ENCODE assay signal across 9 mouse cellular contexts in the genomic region with DNA sequence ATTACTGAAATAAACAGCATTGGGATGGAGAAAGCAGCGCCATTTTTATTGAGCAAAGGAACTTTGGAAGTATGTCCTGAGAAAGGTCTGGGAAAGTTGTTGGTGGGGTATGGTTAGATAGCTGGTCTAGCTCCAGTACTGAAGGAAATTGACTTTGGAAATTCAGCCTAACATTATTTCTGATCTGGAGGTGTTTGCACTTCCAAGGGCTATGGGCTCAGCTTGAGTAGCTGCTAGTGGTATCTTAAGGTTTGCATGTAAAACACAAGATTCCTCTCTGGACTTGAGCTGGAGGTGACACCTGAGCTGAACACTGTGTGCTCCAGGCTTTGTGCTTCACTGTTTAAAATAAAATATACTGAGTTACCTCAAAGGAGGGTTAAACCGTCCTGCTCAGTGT. TPM values are rescaled to one million over a fixed set of nuclear protein-coding genes. Genes with fewer than 3 reads are reported as not detected.
DNase-seq lines count a peak whose midpoint lies in the region; ATAC-seq and TF ChIP-seq lines count a peak whose summit lies in the region.
"Had no signal": no experiment of that assay in that cellular context is flagged by ENCODE, and none has a peak within 500 bp of the region (broad histone marks: within the 10 kb centered on the region; RNA-seq: fewer than 3 reads in every experiment).

No protein-coding gene starts in this region.

- H3K9ac ChIP-seq in lung, postnatal 0 days (replicated peaks; ENCODE audit: low read depth) = peak overlapping the region; percentile 60; the same call in 1 of the 2 replicates
- peak overlapping the region; percentile 90 for H3K9ac ChIP-seq in forebrain, embryonic 11.5 days (ENCODE audit: low read length)
- peak overlapping the region; percentile 89 for H3K9ac ChIP-seq in limb, embryonic 11.5 days (ENCODE audit: low read length)
- H3K9ac ChIP-seq in stomach, embryonic 14.5 days (replicated peaks; ENCODE audit: low read depth, low read length) = peak overlapping the region; percentile 73; the same call in 1 of the 2 replicates

- no peaks in the 10 kb centered on the region for H3K9me3 ChIP-seq in lung, postnatal 0 days (ENCODE audit: low read length)
- H3K9me3 ChIP-seq in forebrain, embryonic 11.5 days (ENCODE audit: control insufficient read depth, low read length) = no peaks in the 10 kb centered on the region
- no peaks in the 10 kb centered on the region for H3K9me3 ChIP-seq in limb, embryonic 11.5 days (ENCODE audit: control insufficient read depth, low read length)
- H3K9me3 ChIP-seq in stomach, embryonic 14.5 days (ENCODE audit: control insufficient read depth, low read depth, low read length) = no peaks in the 10 kb centered on the region

- no peak for DNase-seq in lung, postnatal 0 days (ENCODE audit: low spot score)
- DNase-seq in lung, postnatal 25 days (ENCODE audit: low spot score) = no peak
- no peak for DNase-seq in forebrain, embryonic 11.5 days (ENCODE audit: low spot score)
- DNase-seq in limb, embryonic 11.5 days (ENCODE audit: low spot score) = no peak
- DNase-seq in frontal cortex, postnatal 10 days (ENCODE audit: low spot score in 2 of 2) = no peak
- DNase-seq in ovary, adult 18-20 months (ENCODE audit: low spot score) = no peak
- DNase-seq: kidney, adult 11 months; retina, postnatal 1 day had no signal

- WGBS in lung, postnatal 0 days = 20% methylated on average over 2 of the region's 2 CpGs
- 27% methylated on average over 2 of the region's 2 CpGs for WGBS in forebrain, embryonic 11.5 days
- 20% methylated on average over 2 of the region's 2 CpGs for WGBS in limb, embryonic 11.5 days
- 14% methylated on average over 2 of the region's 2 CpGs for WGBS in stomach, embryonic 14.5 days

- no peaks in the 10 kb centered on the region for H3K27me3 ChIP-seq in lung, postnatal 0 days (replicated peaks; ENCODE audit: insufficient read depth, low read length)
- no peaks in the 10 kb centered on the region for H3K27me3 ChIP-seq in forebrain, embryonic 11.5 days (ENCODE audit: control insufficient read depth, insufficient read depth, low read length)
- H3K27me3 ChIP-seq in limb, embryonic 11.5 days (ENCODE audit: control insufficient read depth, insufficient read depth, low read length) = no peaks in the 10 kb centered on the region
- no peaks in the 10 kb centered on the region for H3K27me3 ChIP-seq in stomach, embryonic 14.5 days (ENCODE audit: control insufficient read depth, insufficient read depth, low read length)

- no peaks in the 10 kb centered on the region for H3K36me3 ChIP-seq in lung, postnatal 0 days (ENCODE audit: insufficient read depth, low read length)
- H3K36me3 ChIP-seq in forebrain, embryonic 11.5 days (ENCODE audit: control insufficient read depth, insufficient read depth, low read length) = no peaks in the 10 kb centered on the region
- no peaks in the 10 kb centered on the region for H3K36me3 ChIP-seq in limb, embryonic 11.5 days (ENCODE audit: control insufficient read depth, insufficient read depth, low read length)
- H3K36me3 ChIP-seq in stomach, embryonic 14.5 days (ENCODE audit: control insufficient read depth, insufficient read depth, low read length) = no peaks in the 10 kb centered on the region

- ATAC-seq in lung, postnatal 0 days = no peak
- no peak for ATAC-seq in forebrain, embryonic 11.5 days (replicated peaks; ENCODE audit: low FRiP score)
- ATAC-seq in limb, embryonic 11.5 days (ENCODE audit: insufficient number of reproducible peaks, low FRiP score, low TSS enrichment, low read depth) = no peak
- ATAC-seq in stomach, embryonic 14.5 days (ENCODE audit: insufficient number of reproducible peaks, insufficient read depth, low FRiP score, low read depth) = no peak

- no peak for TF ChIP-seq EP300 in lung, postnatal 0 days (IDR thresholded peaks at IDR 0.05)

- peaks cover 8% of the 10 kb centered on the region; the same call in 1 of the 2 replicates for H3K4me1 ChIP-seq in lung, postnatal 0 days (ENCODE audit: insufficient read depth, low read depth, low read length)
- H3K4me1 ChIP-seq in forebrain, embryonic 11.5 days (replicated peaks; ENCODE audit: control insufficient read depth, insufficient read depth, low read length) = peaks cover 7% of the 10 kb centered on the region; the same call in 1 of the 2 replicates
- peaks cover 15% of the 10 kb centered on the region for H3K4me1 ChIP-seq in limb, embryonic 11.5 days (ENCODE audit: control insufficient read depth, insufficient read depth, low read length)
- peaks cover 23% of the 10 kb centered on the region; the same call in 1 of the 2 replicates for H3K4me1 ChIP-seq in stomach, embryonic 14.5 days (ENCODE audit: control insufficient read depth, insufficient read depth, low read length)

- TF ChIP-seq CTCF in lung, postnatal 0 days (IDR thresholded peaks at IDR 0.05) = no peak

- H3K27ac ChIP-seq in lung, postnatal 0 days (ENCODE audit: low read length) = no peak overlapping the region
- no peak overlapping the region for H3K27ac ChIP-seq in forebrain, embryonic 11.5 days (ENCODE audit: low read depth, low read length)
- no peak overlapping the region; the same call in 1 of the 2 replicates for H3K27ac ChIP-seq in limb, embryonic 11.5 days (replicated peaks; ENCODE audit: low read depth, low read length)
- no peak overlapping the region for H3K27ac ChIP-seq in stomach, embryonic 14.5 days (ENCODE audit: low read length)

- peak overlapping the region; percentile 94 for H3K4me2 ChIP-seq in lung, postnatal 0 days (replicated peaks; ENCODE audit: low read depth, low read length)
- peak overlapping the region; percentile 73 for H3K4me2 ChIP-seq in forebrain, embryonic 11.5 days (ENCODE audit: low read depth, low read length, severe bottlenecking)
- peak overlapping the region; percentile 72 for H3K4me2 ChIP-seq in limb, embryonic 11.5 days (ENCODE audit: low read depth, severe bottlenecking)
- peak overlapping the region; percentile 78 for H3K4me2 ChIP-seq in stomach, embryonic 14.5 days (replicated peaks; ENCODE audit: low read depth, low read length)

- peak overlapping the region; percentile 84 for H3K4me3 ChIP-seq in lung, postnatal 0 days (ENCODE audit: low read depth, low read length)
- H3K4me3 ChIP-seq in forebrain, embryonic 11.5 days (ENCODE audit: low read depth, low read length) = peak overlapping the region; percentile 87
- peak overlapping the region; percentile 74 for H3K4me3 ChIP-seq in limb, embryonic 11.5 days (ENCODE audit: low read depth, low read length)
- H3K4me3 ChIP-seq in stomach, embryonic 14.5 days (ENCODE audit: low read depth, low read length) = peak overlapping the region; percentile 82

RNA-seq across cellular contexts. Expression of gene Mboat2, which starts 1.8 kb away (rescaled TPM):
- 32.1 and 36.0 TPM in 2 replicates for polyA plus RNA-seq in lung, postnatal 0 days (2015; fragmentation: Nextera tagmentation; extraction: Ambion mirVana)
- 55.7 and 59.3 TPM in 2 replicates for polyA plus RNA-seq in forebrain, embryonic 11.5 days (2014; fragmentation: Nextera tagmentation; extraction: Ambion mirVana)
- polyA plus RNA-seq in limb, embryonic 11.5 days (2014; fragmentation: Nextera tagmentation; extraction: Ambion mirVana) = 51.7 and 56.1 TPM in 2 replicates
- polyA plus RNA-seq in stomach, embryonic 14.5 days (2014; fragmentation: Nextera tagmentation; extraction: Ambion mirVana) = 49.0 and 56.6 TPM in 2 replicates
